Mouse (Mus musculus): ENCODE measurements around the gene Trmu. TPM values are rescaled to one million over a fixed set of nuclear protein-coding genes. Genes with fewer than 3 reads are reported as not detected.
A peak's percentile ranks its signal among the peaks of the same experiment; 100 is the strongest.

Trmu gene
- polyA plus RNA-seq (2016; fragmentation: Nextera tagmentation; extraction: Ambion mirVana), result 38.9 and 42.5 TPM in 2 replicates

DNA sequence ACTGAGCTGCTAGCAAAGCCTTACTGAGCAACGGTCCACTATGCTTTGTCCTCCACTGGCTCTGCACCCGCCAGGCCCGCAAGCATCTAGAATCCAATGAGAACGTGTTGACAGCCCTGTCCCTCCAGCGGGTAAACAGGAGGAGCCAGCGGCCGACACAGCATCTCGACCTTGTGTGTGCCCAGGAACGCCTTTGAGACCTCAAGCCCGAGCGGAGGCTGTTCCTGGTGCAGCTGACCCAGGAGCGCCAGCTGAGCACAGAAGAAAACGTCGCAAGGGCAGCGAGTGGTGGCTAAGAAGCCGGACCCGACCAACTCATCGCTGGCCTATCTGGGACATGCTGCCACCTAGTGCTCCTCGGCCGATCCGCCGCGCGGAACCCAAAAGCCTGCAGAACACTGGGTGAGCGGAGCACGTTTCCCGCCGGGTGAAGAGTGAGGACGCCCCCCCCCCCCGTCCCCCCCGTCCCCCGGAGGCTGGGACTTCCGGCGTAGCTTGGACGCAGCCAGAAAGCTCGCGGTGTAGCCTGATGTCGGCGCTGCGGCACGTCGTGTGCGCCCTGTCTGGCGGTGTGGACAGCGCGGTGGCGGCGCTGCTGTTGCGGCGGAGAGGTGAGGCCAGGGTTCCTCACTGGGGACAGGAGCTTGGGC lies at the start of gene Trmu:
TSS of gene Trmu (plus strand) at position 465 of the 650 bp plus-strand sequence.
- Histone ChIP-seq H3K4me1 (peaks cover 21% of the 10 kb centered on the region), H3K27me3 (replicated peaks; ENCODE audit: low read depth, poor library complexity, severe bottlenecking) (no peaks in the 10 kb centered on the region), H3K27ac (replicated peaks) (peak within 1 kb of the TSS; percentile 88), H3K9me3 (no peaks in the 10 kb centered on the region), H3K36me3 (replicated peaks) (peaks cover 57% of the 10 kb centered on the region), H3K4me3 (peak within 1 kb of the TSS; percentile 84)
- peak; percentile 96 for DNase-seq (ENCODE audit: low spot score)
- WGBS, result under 1% methylated on average over 50 of the region's 50 CpGs

- WGBS, result 71% methylated on average over 5 of the region's 5 CpGs
Measured at GRCm38 (mm10) chr15:85829470-85829869, 49.6 kb upstream of the Trmu start.

GRCm38 (mm10) chr15:85831954-85832590 lies 47.0 kb upstream of the Trmu start, which contains the start of gene Ttc38:
Gene Ttc38 (plus strand): TSS chr15:85832306.
- Histone ChIP-seq H3K4me3 (peak within 1 kb of the TSS; percentile 66), H3K9me3 (no peaks in the 10 kb centered on the region), H3K27ac (replicated peaks) (peak within 1 kb of the TSS; percentile 83), H3K27me3 (replicated peaks; ENCODE audit: low read depth, poor library complexity, severe bottlenecking) (no peaks in the 10 kb centered on the region), H3K4me1 (peaks cover 20% of the 10 kb centered on the region), H3K36me3 (replicated peaks) (no peaks in the 10 kb centered on the region)
- peak; percentile 86 for DNase-seq (ENCODE audit: low spot score)
- 2% methylated on average over 27 of the region's 27 CpGs for WGBS

More at GRCm38 (mm10) chr15:85829470-85829869, 49.6 kb upstream of the Trmu start:
- H3K27me3 ChIP-seq (replicated peaks; ENCODE audit: low read depth, poor library complexity, severe bottlenecking), result no peaks in the 10 kb centered on the region
- no peak for DNase-seq (ENCODE audit: low spot score)
- no peaks in the 10 kb centered on the region for H3K9me3 ChIP-seq
- H3K4me3 ChIP-seq, result no peak overlapping the region
- no peak overlapping the region for H3K27ac ChIP-seq (replicated peaks)
- no peaks in the 10 kb centered on the region for H3K36me3 ChIP-seq (replicated peaks)
- H3K4me1 ChIP-seq, result peaks cover 20% of the 10 kb centered on the region

DNA sequence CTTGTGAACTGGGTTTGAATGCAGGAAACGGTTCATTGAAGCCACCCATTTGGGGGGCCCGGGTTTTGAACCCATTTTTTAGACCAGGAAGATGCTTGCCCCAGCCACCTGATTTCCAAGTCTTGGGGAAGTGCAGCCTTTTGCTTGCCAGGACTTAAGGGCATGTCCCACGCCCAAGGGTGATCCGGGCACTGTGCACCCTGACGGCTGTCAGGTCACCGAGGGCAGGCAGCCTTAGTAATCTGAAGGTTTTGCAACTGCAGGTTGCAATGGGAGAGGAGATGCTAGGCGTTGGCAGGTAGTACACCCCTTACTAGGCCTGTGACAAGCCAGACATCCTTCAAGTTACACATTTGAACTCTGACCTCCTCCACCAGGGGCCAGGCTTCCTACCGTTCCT lies 46.5 kb upstream of the Trmu start:
- Histone ChIP-seq H3K36me3 (replicated peaks) (no peaks in the 10 kb centered on the region), H3K27ac (replicated peaks) (peak overlapping the region; percentile 83; the same call in 1 of the 2 replicates), H3K4me3 (peak overlapping the region; percentile 66), H3K4me1 (peaks cover 20% of the 10 kb centered on the region), H3K9me3 (no peaks in the 10 kb centered on the region), H3K27me3 (replicated peaks; ENCODE audit: low read depth, poor library complexity, severe bottlenecking) (no peaks in the 10 kb centered on the region)
- no peak for DNase-seq (ENCODE audit: low spot score)
- WGBS, result 45% methylated on average over 8 of the region's 8 CpGs

DNA sequence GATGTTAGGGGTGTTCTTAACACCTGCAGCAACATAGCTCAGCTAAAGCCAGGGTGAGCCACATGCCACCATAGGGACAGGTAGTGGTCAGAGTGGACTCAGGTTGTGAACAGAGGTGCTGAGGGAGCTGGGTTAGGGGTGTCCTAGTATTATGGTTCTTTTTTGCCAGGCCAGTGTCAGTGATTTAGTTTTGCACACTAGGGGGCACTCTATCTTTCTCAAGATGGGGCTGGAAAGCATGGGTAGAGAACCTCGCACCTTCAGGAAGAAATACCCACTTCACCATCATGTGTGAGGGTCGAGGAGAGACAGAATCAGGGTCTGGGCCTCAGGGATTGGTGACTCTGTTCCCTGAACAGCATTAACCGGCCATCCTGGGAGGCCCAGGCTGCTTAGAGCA lies 43.8 kb upstream of the Trmu start:
- 56% methylated on average over 3 of the region's 3 CpGs for WGBS
- no peak overlapping the region for H3K27ac ChIP-seq (replicated peaks)

DNA sequence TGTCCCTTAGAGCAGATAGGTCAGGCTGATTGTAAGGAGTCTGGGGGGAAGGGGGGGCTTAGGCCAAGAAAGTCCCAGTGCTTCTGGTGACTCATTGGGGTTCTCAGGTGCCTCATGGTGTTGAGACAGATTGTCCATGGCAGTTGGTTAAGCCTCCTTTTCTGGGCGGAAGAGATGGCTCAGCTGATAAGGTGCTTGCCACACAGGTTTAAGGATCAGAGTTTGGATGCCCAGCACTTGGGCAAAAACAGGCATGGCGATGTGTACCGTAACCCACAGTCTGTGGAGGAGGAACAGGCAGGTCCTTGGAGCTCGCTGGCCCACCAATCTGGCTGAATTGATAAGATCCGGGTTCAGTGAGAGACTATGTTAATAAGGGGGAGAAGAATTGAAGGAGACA lies 42.2 kb upstream of the Trmu start:
- Histone ChIP-seq H3K36me3 (replicated peaks) (no peaks in the 10 kb centered on the region), H3K4me1 (peaks cover 21% of the 10 kb centered on the region), H3K27me3 (replicated peaks; ENCODE audit: low read depth, poor library complexity, severe bottlenecking) (no peaks in the 10 kb centered on the region), H3K27ac (replicated peaks) (no peak overlapping the region), H3K9me3 (no peaks in the 10 kb centered on the region), H3K4me3 (no peak overlapping the region)
- WGBS, result 89% methylated on average over 5 of the region's 5 CpGs
- DNase-seq (ENCODE audit: low spot score), result no peak

More for the DNA sequence above, 43.8 kb upstream of the Trmu start:
- no peaks in the 10 kb centered on the region for H3K27me3 ChIP-seq (replicated peaks; ENCODE audit: low read depth, poor library complexity, severe bottlenecking)
- no peaks in the 10 kb centered on the region for H3K9me3 ChIP-seq
- H3K4me3 ChIP-seq, result no peak overlapping the region
- no peaks in the 10 kb centered on the region for H3K36me3 ChIP-seq (replicated peaks)
- H3K4me1 ChIP-seq, result peaks cover 20% of the 10 kb centered on the region
- no peak for DNase-seq (ENCODE audit: low spot score)

DNA sequence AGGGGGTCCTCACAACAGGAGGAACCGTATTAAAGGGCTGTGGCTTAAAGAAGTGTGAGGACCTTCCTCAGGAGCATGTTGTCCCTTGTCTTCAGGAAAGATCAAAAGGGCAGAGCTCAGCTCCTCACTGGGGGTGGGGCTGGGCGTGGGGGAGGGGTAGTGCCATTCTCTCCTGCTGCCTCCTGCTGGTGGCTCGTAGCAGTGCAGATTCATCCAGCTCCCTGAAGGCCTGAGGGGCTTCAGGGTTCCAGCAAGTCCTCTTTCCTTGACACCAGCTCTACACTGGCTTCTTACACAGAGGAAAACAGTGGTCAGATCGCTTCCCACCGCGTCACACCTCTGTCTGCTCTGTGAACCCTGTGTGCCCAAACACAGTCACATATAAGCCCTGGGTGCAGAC lies 38.1 kb upstream of the Trmu start:
- Histone ChIP-seq H3K9me3 (no peaks in the 10 kb centered on the region), H3K4me1 (peaks cover 7% of the 10 kb centered on the region), H3K27ac (replicated peaks) (no peak overlapping the region), H3K27me3 (replicated peaks; ENCODE audit: low read depth, poor library complexity, severe bottlenecking) (no peaks in the 10 kb centered on the region), H3K4me3 (no peak overlapping the region), H3K36me3 (replicated peaks) (no peaks in the 10 kb centered on the region)
- WGBS, result 32% methylated on average over 6 of the region's 6 CpGs
- peak; percentile 52 for DNase-seq (ENCODE audit: low spot score)

DNA sequence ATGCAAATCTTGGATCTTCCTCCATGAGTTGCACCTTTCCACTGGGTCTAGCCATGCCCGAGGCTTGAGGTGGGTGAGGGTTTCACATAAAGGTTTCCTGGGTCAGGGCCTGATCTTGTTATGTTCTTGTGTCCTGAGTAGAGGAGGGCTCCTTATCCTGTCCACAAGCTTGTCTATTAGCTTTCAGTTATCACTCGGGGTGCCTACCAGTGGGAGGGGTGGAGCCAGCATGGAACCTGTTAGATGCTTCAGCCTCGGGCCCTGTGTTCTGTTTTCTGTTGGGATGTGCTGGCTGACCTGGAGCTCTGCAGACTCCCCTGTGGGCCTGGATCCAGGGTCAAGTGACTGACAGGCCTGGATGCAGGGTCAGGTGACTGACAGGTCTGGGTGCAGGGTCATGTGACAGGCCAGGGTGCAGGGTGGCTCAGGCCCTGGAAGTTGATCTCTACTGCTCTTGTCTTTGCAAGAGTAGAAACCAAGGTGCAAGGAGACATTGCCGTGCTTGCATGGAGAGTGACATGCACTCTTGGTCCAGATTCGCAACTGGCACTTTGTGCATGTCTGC lies 37.2 kb upstream of the Trmu start:
- no peak for DNase-seq (ENCODE audit: low spot score)
- no peaks in the 10 kb centered on the region for H3K36me3 ChIP-seq (replicated peaks)
- no peaks in the 10 kb centered on the region for H3K27me3 ChIP-seq (replicated peaks; ENCODE audit: low read depth, poor library complexity, severe bottlenecking)
- WGBS, result 75% methylated on average over 5 of the region's 5 CpGs
- peaks cover 7% of the 10 kb centered on the region for H3K4me1 ChIP-seq
- no peak overlapping the region for H3K4me3 ChIP-seq
- no peaks in the 10 kb centered on the region for H3K9me3 ChIP-seq
- no peak overlapping the region for H3K27ac ChIP-seq (replicated peaks)

DNA sequence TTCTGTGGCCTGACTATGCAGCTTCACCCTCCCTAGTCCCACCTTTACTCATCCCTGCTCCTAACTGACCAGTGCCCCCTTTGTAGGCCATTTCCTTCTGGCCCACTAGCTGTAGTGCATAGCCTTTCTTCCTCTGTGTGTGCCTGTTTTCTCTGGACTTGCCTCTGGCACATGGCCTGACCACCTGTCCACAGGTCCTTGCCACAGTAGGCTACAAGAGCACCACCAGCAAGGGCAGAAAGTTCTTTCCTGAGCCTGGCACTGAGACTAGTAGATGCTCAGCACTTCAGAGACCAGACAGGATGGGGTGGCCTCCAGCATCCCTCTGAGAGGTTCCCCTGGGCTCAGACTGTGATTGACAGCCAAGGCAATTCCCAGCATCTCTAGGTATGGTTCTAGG lies 34.0 kb upstream of the Trmu start:
- H3K9me3 ChIP-seq, result no peaks in the 10 kb centered on the region
- peaks cover 7% of the 10 kb centered on the region for H3K4me1 ChIP-seq
- no peak for DNase-seq (ENCODE audit: low spot score)
- H3K36me3 ChIP-seq (replicated peaks), result no peaks in the 10 kb centered on the region
- H3K27ac ChIP-seq (replicated peaks), result no peak overlapping the region
- no peaks in the 10 kb centered on the region for H3K27me3 ChIP-seq (replicated peaks; ENCODE audit: low read depth, poor library complexity, severe bottlenecking)
- no peak overlapping the region for H3K4me3 ChIP-seq

DNA sequence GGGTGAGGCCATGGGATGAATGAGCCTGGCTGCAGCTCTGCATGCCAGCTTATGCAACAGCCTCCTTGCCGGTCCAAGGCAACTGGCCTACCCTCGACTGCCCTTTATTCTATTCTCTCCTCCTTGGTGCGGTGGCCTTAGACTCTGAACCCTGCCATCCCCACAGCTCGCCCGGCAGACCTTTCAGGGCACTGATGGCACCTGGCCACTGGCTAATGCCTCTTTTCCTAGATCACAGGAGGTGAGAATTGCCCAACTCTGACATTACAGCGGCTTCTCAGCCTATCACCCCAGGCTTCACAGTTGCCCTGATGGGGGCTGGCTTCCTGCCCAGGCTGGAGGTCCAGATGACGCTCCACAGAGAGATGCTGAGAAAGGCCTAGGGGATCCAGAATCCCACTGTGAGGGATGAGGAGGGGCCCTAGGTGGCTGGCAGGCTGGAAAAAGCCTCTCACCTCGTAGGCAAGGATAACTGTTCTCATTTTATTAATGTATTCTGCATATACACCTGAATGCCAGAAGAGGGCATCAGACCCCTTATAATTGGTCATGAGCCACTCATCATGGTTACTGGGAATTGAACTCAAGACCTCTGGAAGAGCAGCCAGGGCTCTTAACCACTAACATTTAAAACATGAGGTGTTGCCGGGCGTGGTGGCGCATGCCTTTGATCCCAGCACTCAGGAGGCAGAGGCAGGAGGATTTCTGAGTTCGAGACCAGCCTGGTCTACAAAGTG lies 27.3 kb upstream of the Trmu start:
- H3K4me1 ChIP-seq, result no peaks in the 10 kb centered on the region
- DNase-seq (ENCODE audit: low spot score), result no peak
- H3K9me3 ChIP-seq, result no peaks in the 10 kb centered on the region
- WGBS, result 80% methylated on average over 12 of the region's 12 CpGs
- no peak overlapping the region for H3K27ac ChIP-seq (replicated peaks)
- no peaks in the 10 kb centered on the region for H3K36me3 ChIP-seq (replicated peaks)
- H3K4me3 ChIP-seq, result no peak overlapping the region
- H3K27me3 ChIP-seq (replicated peaks; ENCODE audit: low read depth, poor library complexity, severe bottlenecking), result no peaks in the 10 kb centered on the region

- 13% methylated on average over 15 of the region's 15 CpGs for WGBS
- H3K27me3 ChIP-seq (replicated peaks; ENCODE audit: low read depth, poor library complexity, severe bottlenecking), result no peaks in the 10 kb centered on the region
- H3K9me3 ChIP-seq, result no peaks in the 10 kb centered on the region
- peak overlapping the region; percentile 95 for H3K27ac ChIP-seq (replicated peaks)
- peak overlapping the region; percentile 91 for H3K4me3 ChIP-seq
- peaks cover 27% of the 10 kb centered on the region for H3K36me3 ChIP-seq (replicated peaks)
- DNase-seq (ENCODE audit: low spot score), result no peak
- H3K4me1 ChIP-seq, result peaks cover 30% of the 10 kb centered on the region
Measured at GRCm38 (mm10) chr15:85858980-85859489, 20.1 kb upstream of the Trmu start.

DNA sequence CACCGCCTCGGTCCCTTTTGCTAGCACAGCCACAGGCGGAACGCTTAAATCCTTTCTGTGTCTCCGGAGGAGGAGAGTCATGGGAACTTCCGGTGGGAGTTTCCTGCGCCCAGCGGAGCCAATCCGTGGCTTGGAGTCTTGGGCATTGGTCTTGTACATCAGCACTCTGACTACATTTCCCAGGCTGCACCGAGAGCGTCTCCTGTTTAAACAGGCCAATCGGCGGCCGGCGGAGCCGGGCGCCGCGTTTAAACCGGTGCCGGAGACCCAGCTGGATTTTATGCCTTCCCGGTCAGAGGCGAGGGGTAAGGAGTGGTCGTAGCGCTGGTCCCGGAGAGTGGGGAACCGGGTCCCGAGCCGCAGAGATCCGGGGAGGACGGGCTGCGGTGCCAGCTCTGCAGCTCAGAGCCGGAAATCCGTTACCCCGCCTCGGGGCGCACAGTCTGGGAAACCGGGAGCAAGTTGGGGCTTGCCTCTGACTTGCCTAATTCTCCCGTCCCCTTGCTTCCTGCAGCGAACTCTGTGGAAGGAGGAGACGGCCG lies 19.6 kb upstream of the Trmu start, which contains the start of gene Gtse1:
TSS of gene Gtse1 (plus strand) at position 256 of the 542 bp plus-strand sequence.
- peak; percentile 94 for DNase-seq (ENCODE audit: low spot score)
- Histone ChIP-seq H3K9me3 (no peaks in the 10 kb centered on the region), H3K27ac (replicated peaks) (peak within 1 kb of the TSS; percentile 95), H3K4me1 (peaks cover 30% of the 10 kb centered on the region), H3K36me3 (replicated peaks) (peaks cover 32% of the 10 kb centered on the region), H3K4me3 (peak within 1 kb of the TSS; percentile 91), H3K27me3 (replicated peaks; ENCODE audit: low read depth, poor library complexity, severe bottlenecking) (no peaks in the 10 kb centered on the region)
- under 1% methylated on average over 42 of the region's 42 CpGs for WGBS

All from embryonic facial prominence, embryonic 10.5 days (tissue).